Mouse (Mus musculus) regulatory T cell (primary cell): ENCODE data around the gene Tpst2.

Source experiments
- in situ Hi-C: fragments of 300-600 bp; cut with MboI, MseI; formaldehyde crosslinking; loops from one replicate; pipeline ENCODE4 v1.15.1; 2025; ENCODE audit warnings: high pct_unique_total_duplicates

The Tpst2 gene

GRCm38 (mm10) chr5:112280863-112281660 lies 4.6 kb downstream of the Tpst2 start:
- in situ Hi-C loops: no loop called here

GRCm38 (mm10) chr5:112281676-112282075 lies 5.2 kb downstream of the Tpst2 start:
- in situ Hi-C loops: no loop called here

DNA sequence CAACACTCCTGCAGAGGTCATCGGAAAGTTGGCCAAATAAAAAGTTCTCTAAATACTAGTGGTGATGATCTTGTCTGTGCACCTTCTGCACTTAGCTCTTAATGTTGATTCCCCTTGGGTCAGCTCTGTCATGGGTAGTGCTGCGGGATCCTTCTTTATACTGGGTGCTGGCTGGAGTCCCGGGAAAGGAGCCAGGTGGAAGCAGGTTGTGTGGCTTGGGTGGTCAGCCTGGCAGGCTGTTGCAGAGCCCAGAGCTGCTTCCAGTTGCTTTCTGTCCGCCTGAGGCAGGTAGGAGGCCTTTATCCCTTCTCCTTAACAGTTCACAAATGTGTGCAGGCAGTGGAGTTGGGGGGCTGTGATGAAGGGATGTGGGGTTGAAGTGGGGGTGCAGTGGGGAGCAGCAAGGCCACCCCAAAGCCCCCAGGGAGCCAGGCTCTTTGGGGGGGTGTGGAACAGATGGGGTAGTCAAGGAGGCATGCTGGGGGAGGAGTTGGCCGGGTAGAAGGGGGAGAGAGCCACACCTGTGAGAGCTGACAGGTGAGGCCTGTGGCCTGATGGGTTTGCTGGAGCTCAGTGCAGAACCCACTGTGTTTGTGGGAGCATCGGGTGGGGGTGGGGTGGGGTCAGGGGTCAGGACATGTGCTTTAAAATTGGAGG lies 5.8 kb downstream of the Tpst2 start:
- in situ Hi-C loops: no loop called here

DNA sequence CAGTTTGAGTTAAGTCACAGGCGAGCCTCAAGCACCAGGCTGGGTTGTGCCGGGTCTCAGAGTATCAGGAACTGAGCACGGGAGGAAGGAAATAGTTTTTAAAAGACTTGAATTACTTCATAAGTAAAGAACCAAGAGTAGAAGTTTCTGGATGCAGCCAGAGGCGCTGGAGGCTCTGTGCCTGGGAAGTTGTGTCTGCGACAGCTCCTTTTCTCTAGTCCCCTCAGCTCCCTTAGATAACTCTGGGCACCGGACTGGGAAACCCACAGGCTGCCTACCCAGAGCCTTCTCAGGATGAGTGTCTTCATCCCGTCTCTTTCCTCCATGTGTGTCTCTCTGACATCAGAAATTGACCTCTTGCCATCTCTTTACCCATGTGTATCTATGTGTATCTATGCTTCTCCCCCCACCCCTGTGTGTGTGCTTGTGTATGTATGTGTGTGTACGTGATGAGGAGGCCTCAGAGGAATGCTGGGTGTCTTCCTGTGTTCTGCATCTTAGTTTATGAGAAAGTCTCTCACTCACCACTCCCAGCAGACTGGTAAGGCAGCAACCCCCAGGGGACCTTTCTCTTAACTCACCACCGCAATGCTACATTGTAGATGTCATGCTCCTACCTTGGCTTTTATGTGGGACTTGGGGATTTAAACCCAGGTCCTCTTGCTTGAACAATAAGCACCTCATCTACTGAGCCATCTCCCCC lies 6.4 kb downstream of the Tpst2 start:
- in situ Hi-C loops: no loop called here

DNA sequence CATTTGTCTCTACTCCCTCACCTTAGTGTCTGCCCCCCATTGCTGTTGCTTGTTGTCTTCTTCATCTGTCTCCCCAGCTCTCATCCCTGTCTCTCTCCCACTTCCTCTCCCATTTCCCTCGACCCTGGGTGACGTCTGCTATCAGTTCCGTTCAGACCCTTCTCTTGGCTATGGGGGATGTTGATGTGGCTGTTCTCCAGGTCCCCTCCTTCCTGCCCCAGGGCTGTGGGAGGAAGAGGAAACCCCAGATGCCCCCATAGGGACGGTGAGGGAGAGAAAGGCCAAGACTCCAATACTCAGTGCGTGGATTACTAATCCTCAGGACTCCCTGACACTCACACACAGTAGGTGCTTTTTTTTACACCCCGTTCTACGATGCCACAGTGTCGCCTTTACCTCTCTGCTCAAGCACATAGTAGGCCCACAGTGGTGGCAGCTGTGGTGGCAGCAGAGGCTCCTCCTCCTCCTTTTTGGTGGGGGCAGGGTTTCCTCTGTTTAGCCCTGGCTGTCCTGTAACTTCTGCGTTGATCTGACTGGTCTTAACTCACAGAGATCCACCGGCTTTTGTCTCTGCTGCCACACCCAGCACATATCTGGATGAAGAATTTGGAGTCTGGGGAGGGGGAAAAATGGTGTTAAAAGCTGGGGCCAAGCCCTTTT lies 7.2 kb downstream of the Tpst2 start:
- in situ Hi-C loops: no loop called here

- in situ Hi-C loops: no loop called here
Measured at GRCm38 (mm10) chr5:112284203-112284582, 7.7 kb downstream of the Tpst2 start.

GRCm38 (mm10) chr5:112285548-112286085 lies 9.1 kb downstream of the Tpst2 start:
- in situ Hi-C loops: no loop called here

GRCm38 (mm10) chr5:112286608-112286983 lies 10.1 kb downstream of the Tpst2 start:
- in situ Hi-C loops: no loop called here

- in situ Hi-C loops: no loop called here
Measured at GRCm38 (mm10) chr5:112286984-112287641, 10.6 kb downstream of the Tpst2 start.

GRCm38 (mm10) chr5:112287652-112288051 lies 11.2 kb downstream of the Tpst2 start:
- in situ Hi-C loops: no loop called here

DNA sequence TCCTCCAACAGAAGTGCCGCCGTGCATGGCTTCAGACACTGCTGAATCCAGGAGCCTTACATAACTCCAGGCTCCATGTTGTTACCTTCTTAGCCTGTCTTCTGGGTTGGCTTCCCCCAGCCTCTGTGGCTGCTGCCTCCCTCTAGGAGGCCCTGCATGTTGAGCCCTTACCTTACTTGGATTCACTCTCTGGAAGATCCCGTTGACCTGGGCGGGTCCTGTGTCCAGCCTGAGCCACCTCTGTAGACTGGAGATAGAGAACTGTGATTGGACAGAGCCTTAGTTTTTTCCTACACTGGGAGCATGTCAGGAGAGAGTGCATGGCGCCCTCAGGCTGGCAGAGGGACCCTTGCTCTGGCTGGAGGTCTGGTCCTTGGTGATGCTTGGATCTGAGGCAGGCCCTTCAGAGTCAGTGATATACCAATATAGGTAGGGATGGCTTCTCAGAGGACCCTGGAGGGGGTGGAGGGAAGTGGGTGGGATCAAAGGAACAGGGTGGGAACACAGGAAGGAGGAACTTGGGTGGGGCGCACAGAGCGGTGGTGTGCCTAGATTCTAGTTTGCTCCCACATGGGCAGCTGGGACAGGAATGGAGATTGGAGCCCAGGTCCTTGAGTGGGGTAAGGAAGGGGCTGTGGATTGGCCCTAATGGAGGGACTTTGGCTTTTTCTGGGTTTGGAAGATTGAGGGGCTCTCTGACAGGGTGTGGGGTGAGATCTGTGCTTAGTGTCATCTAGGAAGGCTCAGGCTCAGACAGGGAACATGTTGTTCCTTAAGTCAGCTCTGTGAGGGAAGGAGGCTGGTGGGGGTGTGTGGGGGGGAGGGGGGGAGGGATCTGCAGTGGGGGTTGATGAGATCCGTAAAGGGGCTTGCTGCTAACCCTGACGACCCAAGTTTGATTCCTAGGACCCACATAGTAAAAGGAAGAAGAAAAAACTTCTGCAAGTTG lies 12.0 kb downstream of the Tpst2 start:
- in situ Hi-C loops: no loop called here

- in situ Hi-C loops: no loop called here
Measured at GRCm38 (mm10) chr5:112289236-112289635, 12.7 kb downstream of the Tpst2 start.

- in situ Hi-C loops: no loop called here
Measured at GRCm38 (mm10) chr5:112289819-112290535, 13.5 kb downstream of the Tpst2 start.

- in situ Hi-C loops: no loop called here
Measured at GRCm38 (mm10) chr5:112290536-112290880, 14.0 kb downstream of the Tpst2 start.

DNA sequence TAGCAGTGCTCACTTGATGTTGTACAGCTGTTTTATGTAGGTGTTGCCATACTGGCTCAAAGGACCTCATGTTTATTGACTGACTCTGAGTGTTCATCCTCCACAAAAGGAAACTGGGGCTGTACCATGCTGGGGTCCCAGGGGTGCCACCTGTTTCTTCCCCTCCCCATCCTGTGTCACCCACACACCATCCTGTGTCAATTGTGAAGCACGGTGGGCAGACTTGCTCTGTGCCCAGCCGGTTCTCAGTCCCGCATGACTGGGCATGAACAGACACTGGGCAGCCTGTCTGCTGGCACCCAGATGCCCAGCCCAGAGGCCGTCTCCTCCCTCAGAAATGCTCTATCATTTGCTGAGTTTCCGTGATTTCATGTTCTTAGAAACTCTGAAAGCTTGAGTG lies 15.4 kb downstream of the Tpst2 start:
- in situ Hi-C loops: no loop called here

- in situ Hi-C loops: no loop called here
Measured at GRCm38 (mm10) chr5:112292343-112292980, 16.0 kb downstream of the Tpst2 start.

DNA sequence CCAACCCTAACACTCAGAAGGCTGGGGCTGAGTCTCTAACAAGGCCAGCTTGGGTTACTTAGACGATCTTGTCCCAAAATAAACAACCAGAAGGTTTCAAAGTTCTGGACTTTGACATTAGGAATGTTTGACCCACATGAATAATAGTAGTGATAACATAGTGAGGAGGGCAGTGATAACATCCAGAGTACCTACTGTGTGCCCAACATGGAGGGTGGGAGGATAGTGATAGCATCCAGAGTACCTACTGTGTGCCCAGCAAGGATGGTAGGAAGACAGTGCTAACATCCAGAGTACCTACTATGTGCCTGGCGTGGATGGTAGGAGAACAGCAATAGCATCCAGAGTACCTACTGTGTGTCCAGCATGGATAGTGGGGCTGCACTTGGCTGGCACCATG lies 17.3 kb downstream of the Tpst2 start:
- in situ Hi-C loops: no loop called here

- in situ Hi-C loops: no loop called here
Measured at GRCm38 (mm10) chr5:112294696-112295095, 18.2 kb downstream of the Tpst2 start.

GRCm38 (mm10) chr5:112295162-112295561 lies 18.7 kb downstream of the Tpst2 start:
- in situ Hi-C loops: no loop called here
